Mouse (Mus musculus) frontal cortex, adult 2 months (tissue): ENCODE measurements around the gene Gm36210. TPM values are rescaled to one million over a fixed set of nuclear protein-coding genes. Genes with fewer than 3 reads are reported as not detected.
"Not testable (repeated sequence)": the region's sequence is repeated elsewhere in the genome, so short reads cannot be mapped to it uniquely, and the experiment has no call there.

Experiments used
- DNase-seq, 2 experiments: peaks; one replicate each; pipeline ENCODE4 v3.0.0; 2022; ENCODE audit warnings: low spot score in 1 of 2; ENCODE audit errors: extremely low spot score in 1 of 2
- polyA plus RNA-seq: library from polyadenylated mRNA; depleted of rRNA; stranded (reverse); fragments of >200 nt; gene quantifications from 2 replicates; pipeline ENCODE4 v1.2.3, GENCODE M21; 2012

The Gm36210 gene
- polyA plus RNA-seq, 1 experiment: 0.44 TPM

DNA sequence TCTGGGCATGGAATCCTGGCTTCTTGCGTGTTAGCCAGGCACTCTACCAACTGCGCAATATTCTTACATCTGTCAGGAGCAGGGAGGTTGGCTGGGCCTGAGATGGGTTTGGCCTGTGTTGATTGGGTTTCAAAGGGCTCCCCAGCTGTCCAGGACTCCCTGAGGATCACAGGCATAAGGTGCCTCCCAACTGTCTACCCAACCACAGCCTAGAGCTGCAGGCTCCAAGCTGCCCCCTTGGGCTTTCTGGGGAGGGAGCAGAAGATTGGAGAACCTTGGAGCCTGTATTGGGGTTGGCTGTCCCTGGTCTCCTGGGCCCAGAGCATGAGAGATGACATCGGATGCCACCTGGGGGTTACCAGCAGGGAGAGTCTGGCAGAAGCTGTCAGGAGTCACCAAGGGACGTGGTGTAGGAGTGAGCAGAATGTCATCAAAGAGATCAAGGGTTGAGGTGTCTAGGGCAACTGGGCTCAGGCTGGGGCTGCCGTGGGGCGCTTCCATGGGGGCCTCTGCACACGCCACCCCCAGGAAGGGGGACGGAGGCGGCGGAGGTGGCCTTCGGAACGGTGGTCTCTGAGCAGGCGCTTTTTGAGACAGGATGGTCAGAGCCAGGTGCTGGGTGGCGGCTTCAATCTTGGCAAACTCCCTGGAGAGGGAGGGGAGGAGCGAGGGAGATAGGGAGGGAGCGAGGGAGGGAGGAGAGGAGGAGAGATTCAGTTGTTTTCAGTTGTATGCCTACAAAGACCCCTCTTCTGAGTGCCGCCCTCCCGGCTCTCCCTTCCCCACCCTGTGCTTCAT lies 7.3 kb downstream of the Gm36210 start:
- DNase-seq: no peak

DNA sequence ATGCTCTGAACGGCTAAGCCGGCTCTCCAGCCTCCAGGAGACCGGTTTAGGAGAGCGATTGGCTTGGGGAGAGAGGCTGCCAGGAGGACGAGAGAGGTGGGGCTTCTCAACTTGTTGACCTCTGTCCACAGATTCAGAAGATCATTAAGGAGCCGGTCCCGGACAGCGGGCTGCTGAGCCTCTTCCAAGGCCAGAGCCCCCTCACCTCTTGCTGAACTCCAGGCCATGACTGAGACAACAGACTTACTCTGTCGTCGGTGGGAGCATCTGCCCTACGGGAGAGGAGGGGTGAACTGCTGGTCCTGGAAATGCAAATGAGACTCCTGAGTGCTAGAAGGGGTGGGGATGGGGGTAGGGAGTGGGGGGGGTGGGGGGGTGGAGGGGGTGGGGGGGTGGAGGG lies 11.1 kb downstream of the Gm36210 start:
- DNase-seq: no peak

DNA sequence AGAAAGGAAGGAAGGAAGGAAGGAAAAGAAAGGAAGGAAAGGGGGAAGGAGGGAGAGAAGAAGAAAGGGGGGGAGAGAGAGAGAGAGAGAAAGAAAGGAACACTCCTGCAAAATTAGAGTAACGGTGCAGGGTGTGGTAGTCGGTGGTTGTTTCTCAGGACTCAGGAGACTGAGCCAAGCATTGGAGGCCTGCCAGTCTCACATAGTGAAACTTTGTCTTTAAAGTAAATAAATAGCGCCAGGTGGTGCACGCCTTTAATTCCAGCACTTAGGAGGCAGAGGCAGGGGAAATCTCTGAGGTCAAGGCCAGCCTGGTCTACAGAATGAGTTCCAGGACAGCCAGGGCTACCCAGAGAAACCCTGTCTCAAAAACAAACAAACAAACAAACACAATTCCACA lies 19.6 kb downstream of the Gm36210 start:
- DNase-seq: no peak

DNA sequence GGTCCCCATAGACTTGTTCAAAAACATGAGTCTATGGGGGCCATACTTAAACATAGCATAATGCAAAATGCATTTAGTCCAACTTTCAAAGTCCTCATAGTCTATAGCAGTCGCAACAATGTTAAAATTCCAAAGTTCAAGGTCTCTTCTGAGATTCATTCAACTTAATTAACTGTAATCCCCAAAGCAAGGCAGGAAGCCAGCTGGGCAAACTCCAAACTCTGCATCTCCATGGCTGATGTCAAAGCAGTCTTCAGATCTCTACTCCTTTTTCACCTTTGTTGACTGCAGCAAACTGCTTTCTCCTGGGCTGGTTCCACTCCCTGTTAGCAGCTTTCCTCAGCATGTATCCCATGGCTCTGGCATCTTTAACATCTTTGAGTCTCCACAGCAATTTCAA lies 27.3 kb downstream of the Gm36210 start:
- not testable (repeated sequence) for DNase-seq

DNA sequence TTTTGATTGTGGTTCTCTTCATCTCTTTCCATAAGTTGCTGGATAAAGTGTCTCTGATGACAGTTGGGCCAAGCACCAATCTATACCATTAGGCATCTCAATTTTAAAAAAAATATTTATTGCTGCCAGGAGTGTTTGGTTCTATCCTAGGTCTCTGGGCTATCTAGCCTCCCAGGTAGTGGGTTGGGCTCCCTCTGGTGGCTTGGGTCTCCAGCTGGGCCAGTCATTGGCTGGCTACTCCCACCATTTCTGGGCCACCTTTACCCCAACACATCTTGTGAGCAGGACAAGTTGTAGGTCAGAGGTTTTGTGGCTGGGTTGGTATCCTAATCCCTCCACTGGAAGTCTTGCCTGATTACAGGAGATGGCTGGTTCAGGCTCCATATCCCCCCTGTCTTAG lies 28.1 kb downstream of the Gm36210 start:
- DNase-seq: no peak

DNA sequence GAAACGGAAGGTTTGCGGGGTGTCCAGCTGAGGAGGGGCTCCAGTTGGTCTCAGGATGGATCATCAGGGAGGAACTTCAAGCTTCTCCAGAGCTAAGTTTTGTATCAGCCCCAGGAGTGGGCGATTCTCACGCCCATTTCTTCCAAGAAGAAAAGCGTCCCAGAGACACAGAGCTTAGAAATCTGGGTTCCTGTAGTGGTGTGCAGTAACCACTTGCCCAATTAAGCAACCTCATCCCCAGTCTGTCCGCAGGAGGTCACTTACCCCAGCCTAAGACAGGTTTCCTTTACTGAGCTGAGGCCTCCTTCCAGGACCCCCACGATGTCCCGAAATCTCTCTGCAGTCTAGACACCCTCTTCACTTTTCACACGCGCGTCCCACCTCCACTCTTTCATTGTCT lies 29.1 kb downstream of the Gm36210 start:
- no peak for DNase-seq

DNA sequence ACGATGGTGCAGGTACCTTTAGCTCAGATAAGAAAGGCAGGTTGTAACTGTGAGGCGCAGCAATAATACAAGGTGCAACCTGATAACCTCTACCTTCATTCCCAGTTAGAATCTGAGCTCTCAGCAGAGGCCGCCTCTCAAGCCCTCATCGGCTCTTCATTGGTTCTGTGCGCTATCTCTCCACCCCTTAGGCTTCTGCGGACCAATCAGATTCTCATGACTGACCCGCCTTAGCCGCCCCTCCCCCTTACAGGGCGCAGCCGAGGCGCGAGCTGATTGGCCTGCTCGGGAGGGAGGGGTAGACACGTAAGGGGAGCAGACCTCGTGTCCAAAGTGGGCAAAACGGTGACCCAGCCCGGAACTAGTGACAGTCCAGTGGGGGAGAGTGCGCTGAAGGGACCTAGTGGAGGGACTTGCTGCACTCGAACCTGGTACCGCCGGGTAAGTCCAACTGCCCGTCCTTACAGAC lies 29.5 kb downstream of the Gm36210 start, which contains the start of gene Isoc2a:
Gene Isoc2a, plus strand, starts transcription at position 401 of the 469 bp plus-strand sequence.
- DNase-seq: peak; percentile 87 to 88

DNA sequence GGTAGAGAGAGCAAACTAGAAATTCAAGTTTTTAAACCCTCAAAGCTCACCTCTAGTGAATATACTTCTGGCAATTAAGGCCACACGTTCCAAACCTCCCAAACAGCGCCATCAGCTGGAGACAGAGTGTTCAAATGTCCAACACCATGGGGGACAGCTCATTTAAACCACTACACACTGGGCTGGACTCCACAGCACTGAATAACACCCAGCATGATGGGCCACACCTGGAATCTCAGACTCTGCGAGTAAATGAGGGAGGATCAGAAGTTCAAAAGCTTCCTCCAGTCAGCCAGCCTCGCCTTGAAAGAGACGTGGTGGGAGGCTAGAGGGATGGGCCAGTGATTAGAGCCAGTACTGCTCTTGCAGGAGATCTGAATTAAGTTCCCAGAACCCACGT lies 36.2 kb downstream of the Gm36210 start, which contains the start of gene Isoc2b:
Gene Isoc2b, minus strand, starts transcription at position 126 of the 400 bp plus-strand sequence.
- DNase-seq: no peak

DNA sequence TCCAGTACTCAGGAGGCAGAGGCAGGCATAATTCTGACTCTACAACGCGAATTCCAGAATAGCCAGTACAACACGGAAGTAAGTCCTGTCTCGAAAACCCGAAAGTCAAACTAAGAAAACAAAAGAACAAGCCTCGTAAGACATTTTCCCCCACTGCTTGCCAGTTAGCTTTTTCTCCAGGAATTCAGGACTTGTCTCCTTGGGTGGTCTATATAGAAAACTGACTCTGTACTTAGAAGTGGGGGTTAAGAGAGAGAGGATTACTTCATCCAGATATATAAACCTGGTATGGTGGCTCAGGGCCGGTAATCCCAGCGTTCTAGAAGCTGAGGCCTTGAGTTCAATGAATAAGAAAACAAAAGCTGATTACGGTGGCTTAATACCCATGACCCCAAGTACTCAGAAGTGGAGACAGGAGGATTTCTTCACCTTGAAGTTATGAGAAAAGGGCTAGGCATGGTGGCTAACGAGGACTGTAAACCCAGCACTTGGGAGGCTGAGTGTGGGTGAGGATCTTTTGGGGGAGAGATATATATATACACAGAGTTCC lies 39.6 kb downstream of the Gm36210 start:
- DNase-seq: no peak

DNA sequence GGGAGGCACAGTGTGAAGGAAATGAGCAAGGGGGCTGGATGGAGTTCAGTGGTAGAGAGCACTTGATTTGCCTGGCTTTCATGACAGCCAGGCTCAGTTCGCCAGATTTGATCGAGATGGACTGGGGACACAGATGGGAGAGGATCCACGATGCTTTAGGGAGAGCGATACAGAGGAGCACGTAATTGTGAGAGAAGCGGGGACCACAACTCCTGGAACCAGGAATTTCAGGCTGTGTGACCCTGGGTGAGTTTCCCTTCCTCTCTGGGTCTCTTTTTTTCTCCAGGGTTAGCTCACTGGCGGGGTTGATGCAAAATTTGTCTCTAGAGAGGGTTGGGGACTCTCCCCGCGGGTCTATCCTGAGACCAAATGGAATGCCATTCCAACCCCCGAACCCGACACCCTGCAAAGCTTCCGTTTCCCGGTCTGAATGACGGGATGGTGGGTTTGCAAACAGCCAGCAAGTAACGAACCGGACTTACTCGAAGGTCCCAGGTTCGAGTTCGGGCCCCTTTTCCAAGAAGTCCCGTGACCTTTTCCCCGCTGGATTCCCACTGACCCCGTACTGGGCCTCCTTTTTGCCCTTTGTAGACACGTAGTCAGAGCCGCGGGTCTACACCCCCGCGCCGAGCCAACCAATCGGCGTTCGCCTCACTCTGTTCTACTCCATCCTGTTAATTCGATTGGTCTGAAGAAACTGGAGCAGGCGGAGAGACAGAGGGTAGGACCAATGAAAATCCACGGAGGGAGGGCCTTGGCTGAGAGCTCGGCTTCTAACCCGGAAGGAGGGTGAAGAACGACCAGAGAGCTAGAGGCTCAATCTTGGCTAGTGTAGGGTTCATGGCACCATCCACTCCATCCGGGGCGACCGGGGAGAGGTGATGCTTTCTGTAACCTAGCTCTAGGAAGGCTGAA lies 40.5 kb downstream of the Gm36210 start:
- DNase-seq: peak; percentile 97

DNA sequence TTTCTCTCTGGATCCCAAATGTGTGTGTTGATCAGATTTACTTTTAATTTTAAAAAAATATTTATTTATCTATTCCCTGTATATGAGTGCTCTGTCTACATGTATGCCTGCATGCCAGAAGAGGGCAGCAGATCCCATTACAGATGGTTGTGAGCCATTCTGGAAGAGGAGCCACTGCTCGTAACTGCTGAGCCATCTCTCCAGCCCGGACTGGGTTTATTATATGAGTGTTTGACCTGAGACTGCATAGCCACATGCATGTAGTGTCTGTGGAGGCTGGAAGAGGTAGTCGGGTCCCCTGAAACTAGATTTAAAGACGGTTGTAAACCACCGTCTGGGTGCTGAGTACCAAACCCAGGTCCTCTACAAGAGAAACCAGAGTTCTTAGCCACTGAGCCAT lies 41.2 kb downstream of the Gm36210 start:
- no peak for DNase-seq

DNA sequence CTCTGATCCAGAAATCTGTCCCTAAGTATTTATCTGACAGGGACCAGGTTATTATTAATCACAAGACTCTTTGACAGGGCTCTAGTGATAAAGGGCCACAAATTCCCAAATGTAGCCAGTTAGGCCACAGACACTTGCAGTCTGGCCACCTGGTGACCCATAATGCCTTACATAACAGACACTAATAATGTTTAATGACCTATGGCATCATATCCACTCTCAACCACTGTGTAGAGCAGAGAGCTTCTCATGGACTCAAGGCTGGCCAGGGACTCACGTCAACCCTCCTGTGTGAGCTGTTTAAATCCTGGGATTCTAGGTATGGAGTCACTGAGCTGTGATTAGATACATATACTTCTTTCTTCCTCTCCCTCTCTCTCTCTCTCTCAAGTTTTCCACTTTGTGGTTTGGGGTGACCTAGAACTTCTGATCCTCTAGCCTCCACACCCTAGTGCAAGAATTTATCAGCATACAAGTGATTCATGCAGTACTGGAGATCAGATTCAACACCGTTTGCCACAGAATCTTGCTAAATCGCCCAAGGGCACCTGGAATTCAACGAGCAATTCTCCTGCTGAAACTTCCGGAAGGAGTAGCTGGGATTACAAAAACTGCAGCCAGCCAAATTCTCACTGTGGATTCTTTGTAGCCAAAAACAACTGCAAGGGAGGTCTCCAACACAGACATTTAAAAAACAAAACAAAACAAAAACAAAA lies 42.0 kb downstream of the Gm36210 start:
- DNase-seq: no peak

DNA sequence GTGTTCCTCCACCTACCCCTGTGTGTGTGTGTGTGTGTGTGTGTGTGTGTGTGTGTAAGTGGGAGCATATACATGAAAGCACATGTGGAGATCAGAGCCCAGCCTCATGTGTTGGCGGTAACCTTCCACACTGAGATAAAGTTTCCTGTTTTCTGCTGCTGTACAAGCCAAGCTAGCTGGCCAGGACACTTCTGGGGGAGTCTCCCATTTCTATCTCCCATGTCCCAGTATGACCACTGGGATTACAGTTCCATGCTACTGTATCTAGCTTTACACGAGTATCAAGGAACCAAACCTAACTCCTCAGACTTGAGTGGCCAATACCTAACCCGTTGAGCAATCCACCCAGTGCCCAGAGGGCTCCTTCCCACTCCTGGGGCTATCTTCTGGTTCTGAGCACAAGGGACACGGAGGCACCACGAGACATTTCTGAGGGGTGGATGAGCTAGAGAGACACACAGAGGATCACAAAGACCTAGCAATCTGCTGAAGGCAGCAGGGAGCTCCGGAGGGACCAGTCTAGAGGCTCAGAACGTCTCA lies 42.7 kb downstream of the Gm36210 start:
- no peak for DNase-seq

DNA sequence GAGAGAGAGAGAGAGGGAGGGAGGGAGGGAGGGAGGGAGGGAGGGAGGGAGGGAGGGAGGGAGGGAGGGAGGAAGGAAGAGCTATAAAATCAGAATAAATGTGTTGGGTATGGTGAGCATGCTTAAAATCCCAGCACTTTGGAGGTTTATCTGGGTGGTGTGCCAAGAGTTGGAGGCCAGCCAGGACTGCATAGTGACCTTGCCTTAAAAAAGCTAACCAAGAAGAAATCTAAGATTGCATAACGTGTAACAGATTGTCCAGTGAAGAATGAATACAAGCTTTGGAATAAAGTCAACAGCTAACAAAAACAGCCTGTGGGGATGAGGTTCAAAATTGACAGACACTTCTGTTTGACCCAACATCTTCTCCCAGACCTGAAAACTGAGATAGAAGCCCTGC lies 43.3 kb downstream of the Gm36210 start:
- no peak for DNase-seq

DNA sequence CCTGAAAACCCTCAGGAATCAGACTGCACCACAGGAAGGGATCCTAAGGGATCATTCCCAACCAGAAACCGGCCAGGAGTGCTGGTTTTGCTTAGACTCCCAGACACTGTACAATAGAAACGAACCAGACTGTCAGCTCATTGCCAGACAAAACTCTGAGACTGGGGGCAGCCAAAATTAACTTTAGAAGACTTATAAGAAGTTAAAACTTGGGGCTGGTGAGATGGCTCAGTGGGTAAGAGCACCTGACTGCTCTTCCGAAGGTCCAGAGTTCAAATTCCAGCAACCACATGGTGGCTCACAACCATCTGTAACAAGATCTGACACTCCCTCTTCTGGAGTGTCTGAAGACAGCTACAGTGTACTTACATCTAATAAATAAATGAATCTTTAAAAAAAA lies 45.4 kb downstream of the Gm36210 start:
- not testable (repeated sequence) for DNase-seq

DNA sequence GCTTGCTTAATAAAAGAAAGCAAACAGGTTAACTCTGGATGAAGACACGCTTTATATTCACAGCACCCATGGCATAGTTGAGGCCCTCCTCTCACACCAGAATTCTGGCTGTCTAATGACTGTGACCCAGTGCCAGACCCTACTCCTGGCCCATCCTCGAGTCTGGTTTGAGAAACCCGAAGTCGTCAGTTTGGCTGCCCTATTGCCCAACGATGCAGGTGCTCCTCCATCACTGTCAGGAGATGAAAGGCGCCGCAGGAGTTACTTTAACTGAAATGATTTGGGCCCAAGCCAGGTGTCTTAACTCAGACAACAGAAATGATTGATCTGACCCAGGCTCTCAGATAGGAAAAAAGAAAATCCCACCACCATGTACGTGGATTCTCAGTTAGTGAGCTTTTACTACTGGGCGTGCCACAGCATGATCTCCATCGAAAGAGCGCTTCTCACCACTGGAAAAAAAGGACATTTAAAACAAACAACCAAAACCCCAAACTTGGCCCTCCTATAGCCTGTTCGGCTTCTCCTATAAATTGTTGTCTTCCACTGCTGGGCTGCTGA lies 46.8 kb downstream of the Gm36210 start:
- DNase-seq: no peak

DNA sequence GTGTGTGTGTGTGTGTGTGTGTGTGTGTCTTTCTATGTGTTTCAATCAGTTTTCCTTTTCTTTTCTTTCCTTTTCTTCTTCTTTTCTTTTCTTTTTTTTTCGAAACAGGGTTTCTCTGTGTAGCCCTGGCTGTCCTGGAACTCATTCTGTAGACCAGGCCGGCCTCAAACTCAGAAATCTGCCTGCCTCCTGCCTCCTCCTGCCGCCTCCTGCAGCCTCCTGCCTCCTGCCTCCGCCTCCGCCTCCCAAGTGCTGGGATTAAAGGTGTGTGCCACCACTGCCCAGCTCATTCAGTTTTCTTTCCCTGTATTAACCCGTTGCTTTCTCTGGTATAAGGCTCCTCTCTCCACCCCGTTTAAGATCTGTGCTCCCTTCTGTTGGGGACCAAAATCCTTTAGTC lies 49.0 kb downstream of the Gm36210 start:
- no peak for DNase-seq

DNA sequence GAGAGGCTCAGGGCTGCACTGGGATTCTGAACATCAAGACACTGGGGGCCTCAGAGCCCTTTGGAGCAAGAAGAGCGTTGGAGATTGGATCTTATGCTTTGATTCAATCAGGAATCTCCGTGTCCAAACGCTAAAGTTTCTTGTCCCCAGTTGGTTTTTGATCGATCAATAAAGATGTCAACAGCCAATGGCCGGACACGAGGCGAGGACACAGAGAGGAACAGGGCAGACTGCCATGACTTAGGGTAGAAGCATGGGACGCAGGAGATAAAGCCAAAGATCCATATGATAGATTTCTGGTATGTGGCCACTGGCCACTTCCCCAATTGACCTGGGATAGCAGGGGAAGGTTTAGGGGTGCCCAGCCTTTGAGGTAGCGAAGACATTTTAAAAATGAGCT lies 49.8 kb downstream of the Gm36210 start:
- DNase-seq: no peak

DNA sequence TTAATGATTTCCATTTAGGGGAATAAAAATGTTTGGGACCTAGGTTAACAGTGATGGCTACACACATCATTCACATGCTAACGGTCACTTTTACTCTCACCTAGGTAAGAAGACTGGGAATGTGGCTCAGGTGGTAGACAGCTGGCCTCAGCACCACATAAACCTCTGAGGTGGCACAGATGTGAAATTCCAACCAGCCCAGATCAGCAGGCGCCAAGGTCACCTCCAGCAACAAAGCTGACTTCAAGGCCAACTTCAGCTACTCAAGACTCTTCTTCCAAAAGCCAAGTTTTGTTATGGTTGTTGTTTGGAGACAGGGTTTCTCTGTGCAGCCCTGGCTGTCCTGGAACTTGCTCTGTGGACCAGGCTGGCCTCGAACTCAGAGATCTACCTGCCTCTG lies 52.7 kb downstream of the Gm36210 start:
- DNase-seq: no peak

DNA sequence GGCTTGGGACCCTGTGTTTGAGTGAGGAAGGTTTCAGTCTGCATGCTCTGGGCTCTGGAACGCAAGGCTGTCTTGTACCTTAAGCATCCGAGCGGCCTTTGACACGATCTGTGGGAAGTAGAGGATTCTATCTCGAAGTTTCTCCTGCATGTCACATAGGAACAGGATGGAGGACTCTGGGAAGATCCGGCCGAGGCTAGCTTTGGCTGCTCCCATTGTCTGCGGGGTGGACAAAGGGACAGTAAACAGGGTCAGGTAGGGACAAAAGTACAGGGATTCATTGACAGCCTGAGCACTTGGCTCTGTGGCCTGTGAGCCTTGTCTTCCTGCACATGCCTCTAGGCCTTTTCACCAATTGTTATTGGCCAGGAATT lies 55.0 kb downstream of the Gm36210 start:
- DNase-seq: no peak
